Mouse (Mus musculus): ENCODE results near the gene Emc9. TPM values are rescaled to one million over a fixed set of nuclear protein-coding genes. Genes with fewer than 3 reads are reported as not detected.
A peak's percentile ranks its signal among the peaks of the same experiment; 100 is the strongest.

Emc9 gene
- polyA plus RNA-seq, 1 experiment from 2014 or later = 7.6 TPM

GRCm38 (mm10) chr14:55544334-55544733, 40.8 kb downstream of the Emc9 start:
- WGBS = 90% methylated on average over 9 of the region's 9 CpGs
- no peak for ATAC-seq (ENCODE audit: insufficient read depth, low FRiP score, low TSS enrichment)
- Histone ChIP-seq H3K9me3 (ENCODE audit: control insufficient read depth, low read length) (no peaks in the 10 kb centered on the region), H3K9ac (ENCODE audit: low read length) (no peak overlapping the region), H3K36me3 (ENCODE audit: control insufficient read depth, insufficient read depth, low read length) (no peaks in the 10 kb centered on the region), H3K4me3 (ENCODE audit: low read depth, low read length) (no peak overlapping the region), H3K27me3 (ENCODE audit: control insufficient read depth, insufficient read depth, low read length) (no peaks in the 10 kb centered on the region), H3K27ac (ENCODE audit: low read depth, low read length) (no peak overlapping the region), H3K4me2 (ENCODE audit: low read depth) (no peak overlapping the region), H3K4me1 (ENCODE audit: control insufficient read depth, insufficient read depth, low read length) (0 out of 2 replicates have a peak, but pooled peaks cover 6% of the 10 kb centered on the region)
- no peak for DNase-seq (ENCODE audit: low spot score)

GRCm38 (mm10) chr14:55542268-55542667, 42.8 kb downstream of the Emc9 start:
- H3K36me3 ChIP-seq (ENCODE audit: control insufficient read depth, insufficient read depth, low read length) = no peaks in the 10 kb centered on the region

DNA sequence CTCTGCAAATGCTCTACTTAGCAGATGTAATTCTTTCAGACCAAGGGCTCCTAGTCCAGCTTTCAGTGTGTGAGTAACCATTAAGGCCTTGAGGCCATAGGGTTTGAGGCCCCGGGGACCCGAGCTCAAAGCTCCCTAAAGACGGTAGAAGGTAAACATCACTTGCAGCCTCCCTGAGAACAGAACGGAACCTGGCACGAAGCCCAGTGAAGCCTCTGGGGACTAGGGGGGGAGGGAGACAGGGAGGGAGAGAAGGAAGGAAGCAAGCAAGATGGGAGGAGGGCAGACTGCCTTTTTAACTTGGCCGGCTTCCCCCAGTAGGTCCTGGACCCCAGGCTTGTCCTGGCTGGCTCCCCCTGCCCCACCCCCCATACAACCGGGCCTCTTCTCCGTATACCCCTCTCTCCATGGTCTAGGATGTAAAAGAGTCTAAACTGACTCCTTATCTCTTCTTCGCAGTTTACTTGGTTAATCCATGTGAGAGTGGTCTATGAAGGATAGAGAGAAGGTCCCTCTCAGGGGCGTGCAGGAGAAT, 44.2 kb downstream of the Emc9 start:
- peak overlapping the region; percentile 77 for H3K9ac ChIP-seq (ENCODE audit: low read length)
- H3K4me3 ChIP-seq (ENCODE audit: low read depth, low read length) = peak overlapping the region; percentile 55
- DNase-seq (ENCODE audit: low spot score) (peak; percentile 75), ATAC-seq (ENCODE audit: insufficient read depth, low FRiP score, low TSS enrichment) (peak; percentile 55; the same call in 1 of the 2 replicates)
- no peak overlapping the region for H3K27ac ChIP-seq (ENCODE audit: low read depth, low read length)
- peak overlapping the region; percentile 81 for H3K4me2 ChIP-seq (ENCODE audit: low read depth)
- H3K36me3 ChIP-seq (ENCODE audit: control insufficient read depth, insufficient read depth, low read length) = no peaks in the 10 kb centered on the region
- H3K9me3 ChIP-seq (ENCODE audit: control insufficient read depth, low read length) = no peaks in the 10 kb centered on the region
- H3K4me1 ChIP-seq (ENCODE audit: control insufficient read depth, insufficient read depth, low read length) = 0 out of 2 replicates have a peak, but pooled peaks cover 6% of the 10 kb centered on the region
- no peaks in the 10 kb centered on the region for H3K27me3 ChIP-seq (ENCODE audit: control insufficient read depth, insufficient read depth, low read length)
- 9% methylated on average over 10 of the region's 10 CpGs for WGBS

More at GRCm38 (mm10) chr14:55542268-55542667, 42.8 kb downstream of the Emc9 start:
- ATAC-seq (ENCODE audit: insufficient read depth, low FRiP score, low TSS enrichment) (no peak), DNase-seq (ENCODE audit: low spot score) (no peak)
- 97% methylated on average over 12 of the region's 12 CpGs for WGBS
- Histone ChIP-seq H3K9me3 (ENCODE audit: control insufficient read depth, low read length) (no peaks in the 10 kb centered on the region), H3K27ac (ENCODE audit: low read depth, low read length) (no peak overlapping the region), H3K4me1 (ENCODE audit: control insufficient read depth, insufficient read depth, low read length) (0 out of 2 replicates have a peak, but pooled peaks cover 6% of the 10 kb centered on the region), H3K4me3 (ENCODE audit: low read depth, low read length) (no peak overlapping the region), H3K4me2 (ENCODE audit: low read depth) (no peak overlapping the region), H3K9ac (ENCODE audit: low read length) (no peak overlapping the region), H3K27me3 (ENCODE audit: control insufficient read depth, insufficient read depth, low read length) (no peaks in the 10 kb centered on the region)

GRCm38 (mm10) chr14:55540067-55540786, 44.9 kb downstream of the Emc9 start, which contains the start of gene Pck2:
TSS of gene Pck2 (plus strand) at chr14:55540266.
- Histone ChIP-seq H3K4me2 (ENCODE audit: low read depth) (peak within 1 kb of the TSS; percentile 81), H3K9ac (ENCODE audit: low read length) (peak within 1 kb of the TSS; percentile 77), H3K9me3 (ENCODE audit: control insufficient read depth, low read length) (no peaks in the 10 kb centered on the region), H3K27ac (ENCODE audit: low read depth, low read length) (no peak within 1 kb of the TSS), H3K36me3 (ENCODE audit: control insufficient read depth, insufficient read depth, low read length) (no peaks in the 10 kb centered on the region), H3K27me3 (ENCODE audit: control insufficient read depth, insufficient read depth, low read length) (no peaks in the 10 kb centered on the region), H3K4me3 (ENCODE audit: low read depth, low read length) (peak within 1 kb of the TSS; percentile 55), H3K4me1 (ENCODE audit: control insufficient read depth, insufficient read depth, low read length) (0 out of 2 replicates have a peak, but pooled peaks cover 6% of the 10 kb centered on the region)
- WGBS = under 1% methylated on average over 32 of the region's 32 CpGs
- DNase-seq (ENCODE audit: low spot score) (peak; percentile 80), ATAC-seq (ENCODE audit: insufficient read depth, low FRiP score, low TSS enrichment) (peak; percentile 79)

GRCm38 (mm10) chr14:55536116-55536745, 48.9 kb downstream of the Emc9 start:
- no peak overlapping the region for H3K9ac ChIP-seq (ENCODE audit: low read length)
- H3K9me3 ChIP-seq (ENCODE audit: control insufficient read depth, low read length) = no peaks in the 10 kb centered on the region
- 51% methylated on average over 6 of the region's 6 CpGs for WGBS
- DNase-seq (ENCODE audit: low spot score) (peak; percentile 42), ATAC-seq (ENCODE audit: insufficient read depth, low FRiP score, low TSS enrichment) (no peak)
- no peak overlapping the region for H3K27ac ChIP-seq (ENCODE audit: low read depth, low read length)
- H3K27me3 ChIP-seq (ENCODE audit: control insufficient read depth, insufficient read depth, low read length) = no peaks in the 10 kb centered on the region
- H3K4me3 ChIP-seq (ENCODE audit: low read depth, low read length) = no peak overlapping the region
- H3K36me3 ChIP-seq (ENCODE audit: control insufficient read depth, insufficient read depth, low read length) = no peaks in the 10 kb centered on the region
- H3K4me1 ChIP-seq (ENCODE audit: control insufficient read depth, insufficient read depth, low read length) = 0 out of 2 replicates have a peak, but pooled peaks cover 5% of the 10 kb centered on the region
- no peak overlapping the region for H3K4me2 ChIP-seq (ENCODE audit: low read depth)

Other genes with a start within 250 kb of the Emc9 start
- 33.2 and 36.5 TPM in 2 replicates for gene Dhrs4, start 106.5 kb downstream of the Emc9 start, polyA plus RNA-seq (2014; fragmentation: Nextera tagmentation; extraction: Ambion mirVana)
- gene Carmil3, start 94.7 kb downstream of the Emc9 start, polyA plus RNA-seq (2014; fragmentation: Nextera tagmentation; extraction: Ambion mirVana) = 9.4 and 9.5 TPM in 2 replicates
- 0.99 and 1.7 TPM in 2 replicates for gene Cpne6, start 74.9 kb downstream of the Emc9 start, polyA plus RNA-seq (2014; fragmentation: Nextera tagmentation; extraction: Ambion mirVana)
- gene Nrl, start 60.3 kb downstream of the Emc9 start, polyA plus RNA-seq (2014; fragmentation: Nextera tagmentation; extraction: Ambion mirVana) = not detected in 2 replicates
- 14.5 and 14.7 TPM in 2 replicates for gene Pck2, start 45.0 kb downstream of the Emc9 start, polyA plus RNA-seq (2014; fragmentation: Nextera tagmentation; extraction: Ambion mirVana)
- gene Dcaf11, start 25.3 kb downstream of the Emc9 start, polyA plus RNA-seq (2014; fragmentation: Nextera tagmentation; extraction: Ambion mirVana) = 84.4 and 85.1 TPM in 2 replicates
- 0.80 TPM in 1 of 2 replicates, not detected in the other for gene A730061H03Rik, start 24.9 kb downstream of the Emc9 start, polyA plus RNA-seq (2014; fragmentation: Nextera tagmentation; extraction: Ambion mirVana)
- 4.7 and 6.8 TPM in 2 replicates for gene Fitm1, start 9.7 kb downstream of the Emc9 start, polyA plus RNA-seq (2014; fragmentation: Nextera tagmentation; extraction: Ambion mirVana)
- gene Psme1, start 7.2 kb downstream of the Emc9 start, polyA plus RNA-seq (2014; fragmentation: Nextera tagmentation; extraction: Ambion mirVana) = 112 and 123 TPM in 2 replicates
- 188 and 218 TPM in 2 replicates for gene Psme2, start 5.8 kb upstream of the Emc9 start, polyA plus RNA-seq (2014; fragmentation: Nextera tagmentation; extraction: Ambion mirVana)
- 10.2 and 13.0 TPM in 2 replicates for gene Rnf31, start 6.4 kb upstream of the Emc9 start, polyA plus RNA-seq (2014; fragmentation: Nextera tagmentation; extraction: Ambion mirVana)
- 5.7 and 5.9 TPM in 2 replicates for gene Irf9, start 18.3 kb upstream of the Emc9 start, polyA plus RNA-seq (2014; fragmentation: Nextera tagmentation; extraction: Ambion mirVana)
- 12.0 and 12.4 TPM in 2 replicates for gene Rec8, start 32.7 kb upstream of the Emc9 start, polyA plus RNA-seq (2014; fragmentation: Nextera tagmentation; extraction: Ambion mirVana)
- gene Ipo4, start 50.7 kb upstream of the Emc9 start, polyA plus RNA-seq (2014; fragmentation: Nextera tagmentation; extraction: Ambion mirVana) = 99.2 and 104 TPM in 2 replicates
- 1.0 and 1.6 TPM in 2 replicates for gene Gm49378, start 52.6 kb upstream of the Emc9 start, polyA plus RNA-seq (2014; fragmentation: Nextera tagmentation; extraction: Ambion mirVana)
- gene Tm9sf1, start 58.5 kb upstream of the Emc9 start, polyA plus RNA-seq (2014; fragmentation: Nextera tagmentation; extraction: Ambion mirVana) = 64.2 and 65.8 TPM in 2 replicates
- gene Tssk4, start 64.9 kb upstream of the Emc9 start, polyA plus RNA-seq (2014; fragmentation: Nextera tagmentation; extraction: Ambion mirVana) = 0.89 and 0.93 TPM in 2 replicates
- 65.5 and 65.7 TPM in 2 replicates for gene Mdp1, start 75.2 kb upstream of the Emc9 start, polyA plus RNA-seq (2014; fragmentation: Nextera tagmentation; extraction: Ambion mirVana)
- gene Gmpr2, start 86.6 kb upstream of the Emc9 start, polyA plus RNA-seq (2014; fragmentation: Nextera tagmentation; extraction: Ambion mirVana) = 53.1 and 66.7 TPM in 2 replicates
- gene Nedd8, start 86.8 kb upstream of the Emc9 start, polyA plus RNA-seq (2014; fragmentation: Nextera tagmentation; extraction: Ambion mirVana) = 573 and 583 TPM in 2 replicates
- gene Tinf2, start 96.5 kb upstream of the Emc9 start, polyA plus RNA-seq (2014; fragmentation: Nextera tagmentation; extraction: Ambion mirVana) = 50.7 and 61.2 TPM in 2 replicates
- gene Tgm1, start 128.6 kb upstream of the Emc9 start, polyA plus RNA-seq (2014; fragmentation: Nextera tagmentation; extraction: Ambion mirVana) = 0.37 and 0.57 TPM in 2 replicates
- 26.5 and 29.3 TPM in 2 replicates for gene Rabggta, start 137.0 kb upstream of the Emc9 start, polyA plus RNA-seq (2014; fragmentation: Nextera tagmentation; extraction: Ambion mirVana)
- 68.6 and 76.8 TPM in 2 replicates for gene Dhrs1, start 160.4 kb upstream of the Emc9 start, polyA plus RNA-seq (2014; fragmentation: Nextera tagmentation; extraction: Ambion mirVana)
- 51.9 and 53.8 TPM in 2 replicates for gene Nop9, start 160.4 kb upstream of the Emc9 start, polyA plus RNA-seq (2014; fragmentation: Nextera tagmentation; extraction: Ambion mirVana)
- gene Cideb, start 173.2 kb upstream of the Emc9 start, polyA plus RNA-seq (2014; fragmentation: Nextera tagmentation; extraction: Ambion mirVana) = 0.32 TPM in 1 of 2 replicates, not detected in the other
- gene Ltb4r2, start 176.1 kb upstream of the Emc9 start, polyA plus RNA-seq (2014; fragmentation: Nextera tagmentation; extraction: Ambion mirVana) = 0.20 and 0.52 TPM in 2 replicates
- gene Ltb4r1, start 180.7 kb upstream of the Emc9 start, polyA plus RNA-seq (2014; fragmentation: Nextera tagmentation; extraction: Ambion mirVana) = 0.18 and 0.27 TPM in 2 replicates
- 8.9 and 9.0 TPM in 2 replicates for gene Adcy4, start 198.8 kb upstream of the Emc9 start, polyA plus RNA-seq (2014; fragmentation: Nextera tagmentation; extraction: Ambion mirVana)
- 14.2 and 16.6 TPM in 2 replicates for gene Ripk3, start 203.6 kb upstream of the Emc9 start, polyA plus RNA-seq (2014; fragmentation: Nextera tagmentation; extraction: Ambion mirVana)
- 25.9 and 33.7 TPM in 2 replicates for gene Nfatc4, start 237.8 kb upstream of the Emc9 start, polyA plus RNA-seq (2014; fragmentation: Nextera tagmentation; extraction: Ambion mirVana)